Mouse (Mus musculus) MEL (cell line): ENCODE results near the gene Atrnl1. TPM values are rescaled to one million over a fixed set of nuclear protein-coding genes. Genes with fewer than 3 reads are reported as not detected.

Source experiments
- DNase-seq: peaks from one replicate; pipeline ENCODE4 v3.0.0; 2011; ENCODE audit warnings: low read depth, low spot score
- H3K27ac ChIP-seq: 2 replicates; pipeline ENCODE4 v1.5.1; 2012; ENCODE audit warnings: low read depth, mild to moderate bottlenecking, control low read depth, low read length, moderate library complexity; ENCODE audit not compliant: control insufficient read depth
- H3K27me3 ChIP-seq, 2 experiments: fragments of 150-350 bp in 1 of 2; sonication (generic) in 1 of 2; 2 replicates each; pipeline ENCODE4 v1.6.1; 2012; ENCODE audit warnings: low read length in 2 of 2, mild to moderate bottlenecking in 2 of 2, improper control_type of control experiment in 1 of 2, moderate library complexity in 1 of 2; ENCODE audit not compliant: insufficient read depth in 2 of 2, control insufficient read depth in 1 of 2
- H3K36me3 ChIP-seq, 2 experiments: 2 replicates each; pipeline ENCODE4 v1.6.1; 2012 to 2014; ENCODE audit warnings: low read length in 2 of 2, improper control_type of control experiment in 1 of 2, inconsistent platforms in 1 of 2, mild to moderate bottlenecking in 1 of 2; ENCODE audit not compliant: insufficient read depth in 2 of 2, control insufficient read depth in 1 of 2
- H3K4me1 ChIP-seq, 2 experiments: fragments of 150-350 bp in 1 of 2; sonication (generic) in 1 of 2; 2 replicates each; pipeline ENCODE4 v1.6.1; 2012; ENCODE audit warnings: low read length in 2 of 2, improper control_type of control experiment in 1 of 2, mild to moderate bottlenecking in 1 of 2; ENCODE audit not compliant: insufficient read depth in 2 of 2, control insufficient read depth in 1 of 2
- H3K4me3 ChIP-seq, 2 experiments: fragments of 150-350 bp in 1 of 2; sonication (generic) in 1 of 2; 2 replicates each; pipeline ENCODE4 v1.5.1; 2012; ENCODE audit warnings: low read depth in 2 of 2, low read length in 2 of 2, mild to moderate bottlenecking in 2 of 2, moderate library complexity in 2 of 2, control low read depth in 1 of 2, improper control_type of control experiment in 1 of 2; ENCODE audit not compliant: control insufficient read depth in 1 of 2, insufficient read depth in 1 of 2
- H3K79me2 ChIP-seq: 2 replicates; pipeline ENCODE4 v1.6.1; 2012; ENCODE audit warnings: mild to moderate bottlenecking, low read length, moderate library complexity; ENCODE audit not compliant: control insufficient read depth, poor library complexity, insufficient read depth
- H3K9ac ChIP-seq: 2 replicates; pipeline ENCODE4 v1.6.1; 2012; ENCODE audit warnings: low read depth, mild to moderate bottlenecking, control low read depth, low read length, moderate library complexity; ENCODE audit not compliant: control insufficient read depth, poor library complexity, severe bottlenecking
- H3K9me3 ChIP-seq: fragments of 150-350 bp; sonication (generic); replicated peaks from 2 replicates; pipeline ENCODE4 v1.6.1; 2012; ENCODE audit warnings: mild to moderate bottlenecking, low read length, improper control_type of control experiment, moderate library complexity; ENCODE audit not compliant: insufficient read depth
- CHD1 ChIP-seq: IDR thresholded peaks from 2 replicates; pipeline ENCODE4 v1.6.1; 2012; ENCODE audit warnings: low read depth, mild to moderate bottlenecking, inconsistent platforms, low read length, improper control_type of control experiment
- CTCF ChIP-seq, 3 experiments: IDR thresholded peaks in 2 of 3; conservative IDR thresholded peaks in 1 of 3; 2 replicates each; pipeline ENCODE4 v1.5.1; 2011 to 2012; ENCODE audit warnings: low read length in 3 of 3, low read depth in 2 of 3, mild to moderate bottlenecking in 2 of 3, improper control_type of control experiment in 1 of 3, inconsistent platforms in 1 of 3, mixed read lengths in 1 of 3, moderate library complexity in 1 of 3; ENCODE audit not compliant: control insufficient read depth in 1 of 3, insufficient read depth in 1 of 3, poor library complexity in 1 of 3, severe bottlenecking in 1 of 3
- ETS1 ChIP-seq: IDR thresholded peaks from 2 replicates; pipeline ENCODE4 v1.6.1; 2012; ENCODE audit warnings: low read depth, mild to moderate bottlenecking, inconsistent platforms, low read length, improper control_type of control experiment, moderate library complexity
- GABPA ChIP-seq: IDR thresholded peaks from 2 replicates; pipeline ENCODE4 v1.6.1; 2012; ENCODE audit warnings: low read depth, mild to moderate bottlenecking, inconsistent platforms, low read length, improper control_type of control experiment, moderate library complexity
- HCFC1 ChIP-seq: IDR thresholded peaks from 2 replicates; pipeline ENCODE4 v1.6.1; 2012; ENCODE audit warnings: low read depth, mild to moderate bottlenecking, inconsistent platforms, low read length, improper control_type of control experiment, moderate library complexity
- MAFK ChIP-seq: IDR thresholded peaks from 2 replicates; pipeline ENCODE4 v1.6.1; 2011; ENCODE audit warnings: low read depth, mild to moderate bottlenecking, low read length, improper control_type of control experiment, borderline replicate concordance
- MAX ChIP-seq: IDR thresholded peaks from 2 replicates; pipeline ENCODE4 v1.6.1; 2011; ENCODE audit warnings: low read length, improper control_type of control experiment
- MXI1 ChIP-seq: IDR thresholded peaks from 2 replicates; pipeline ENCODE4 v1.6.1; 2011; ENCODE audit warnings: mild to moderate bottlenecking, low read depth, low read length, improper control_type of control experiment
- MYB ChIP-seq: IDR thresholded peaks from 2 replicates; pipeline ENCODE4 v1.6.1; 2011; ENCODE audit warnings: mild to moderate bottlenecking, low read depth, low read length, improper control_type of control experiment
- NELFE ChIP-seq: IDR thresholded peaks from 2 replicates; pipeline ENCODE4 v1.6.1; 2011; ENCODE audit warnings: low read depth, low read length, improper control_type of control experiment
- POLR2AphosphoS2 ChIP-seq: IDR thresholded peaks from 2 replicates; pipeline ENCODE4 v1.6.1; 2011; ENCODE audit warnings: low read length, improper control_type of control experiment
- POLR2AphosphoS5 ChIP-seq: IDR thresholded peaks from 2 replicates; pipeline ENCODE4 v1.6.1; 2012; ENCODE audit warnings: low read depth, borderline replicate concordance, mild to moderate bottlenecking, inconsistent platforms, low read length, moderate library complexity, mixed read lengths
- RAD21 ChIP-seq: IDR thresholded peaks from 2 replicates; pipeline ENCODE4 v1.6.1; 2011; ENCODE audit warnings: mild to moderate bottlenecking, low read depth, low read length, improper control_type of control experiment
- RCOR1 ChIP-seq: IDR thresholded peaks from 2 replicates; pipeline ENCODE4 v1.6.1; 2012; ENCODE audit warnings: low read depth, mild to moderate bottlenecking, inconsistent platforms, low read length, improper control_type of control experiment
- SIN3A ChIP-seq: IDR thresholded peaks from 2 replicates; pipeline ENCODE4 v1.6.1; 2012; ENCODE audit warnings: low read length, improper control_type of control experiment, inconsistent platforms
- SMC3 ChIP-seq: IDR thresholded peaks from 2 replicates; pipeline ENCODE4 v1.6.1; 2011; ENCODE audit warnings: low read depth, low read length, improper control_type of control experiment
- TBP ChIP-seq: IDR thresholded peaks from 2 replicates; pipeline ENCODE4 v1.8.0; 2011; ENCODE audit warnings: low read depth, low read length, improper control_type of control experiment
- ZNF384 ChIP-seq: IDR thresholded peaks from 2 replicates; pipeline ENCODE4 v1.6.1; 2012; ENCODE audit warnings: low read depth, mild to moderate bottlenecking, inconsistent platforms, low read length, improper control_type of control experiment
- polyA plus RNA-seq, 2 experiments: library from polyadenylated mRNA; stranded (reverse) in 1 of 2; unstranded in 1 of 2; fragments of >175 nt in 1 of 2; fragments of >200 nt in 1 of 2; gene quantifications; 2 replicates each; pipeline versions ENCODE4 v1.2.1 to v1.2.4; 2012; ENCODE audit warnings: low replicate concordance in 2 of 2, low read depth in 1 of 2; ENCODE audit not compliant: insufficient read length in 2 of 2, insufficient read depth in 1 of 2, missing spikeins in 1 of 2
- total RNA-seq: library from RNA; depleted of rRNA; stranded (reverse); fragments of 300-350 nt; gene quantifications from 2 replicates; pipeline ENCODE4 v1.2.3, GENCODE M21; 2012

The Atrnl1 gene
- total and polyA plus RNA-seq, 3 experiments = 6.4 to 8.2 TPM; not detected in 1

DNA sequence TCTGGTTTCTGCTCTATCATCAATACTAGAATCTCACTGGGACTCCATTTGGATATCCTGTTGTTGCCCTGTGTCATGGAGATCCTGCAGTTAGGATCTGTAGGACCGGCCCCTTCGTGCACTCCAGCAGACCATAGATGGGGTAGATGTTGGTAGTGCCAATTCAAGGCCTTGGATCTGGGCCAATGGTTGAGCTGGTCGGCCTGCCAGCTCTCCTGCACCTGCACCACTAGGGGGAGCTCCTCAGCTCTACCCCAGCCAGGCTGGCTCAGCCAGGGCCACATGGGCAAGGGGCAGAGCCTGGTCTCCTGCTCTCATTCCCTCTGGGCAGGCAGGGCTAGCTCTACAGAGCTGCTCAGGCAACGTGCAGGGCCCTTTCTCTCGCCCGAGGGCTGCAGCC, 114.1 kb downstream of the Atrnl1 start:
- H3K79me2 ChIP-seq = no peaks in the 10 kb centered on the region
- no peak overlapping the region for H3K9ac ChIP-seq
- DNase-seq = peak; percentile 77
- H3K4me1 ChIP-seq = peaks cover 0 to under 1% of the 10 kb centered on the region in 2 experiments; a peak in 1 of 4 replicates
- H3K27ac ChIP-seq = no peak overlapping the region
- H3K9me3 ChIP-seq = no peaks in the 10 kb centered on the region
- H3K27me3 ChIP-seq = no peaks in the 10 kb centered on the region
- no peak for TF ChIP-seq POLR2AphosphoS5
- peak; percentile 26 for TF ChIP-seq RAD21
- TF ChIP-seq CTCF (IDR thresholded peaks at IDR 0.05 in 2 of 3, conservative IDR thresholded peaks at IDR 0.05 in 1 of 3; ENCODE audit: control insufficient read depth in 1 of 3, insufficient read depth in 1 of 3, low read depth in 2 of 3, low read length in 3 of 3, poor library complexity in 1 of 3, severe bottlenecking in 1 of 3) = peak; percentile 84 to 98 (median 94)
- peak; percentile 53 for TF ChIP-seq SMC3
- no peaks in the 10 kb centered on the region for H3K36me3 ChIP-seq
- no peak overlapping the region for H3K4me3 ChIP-seq

DNA sequence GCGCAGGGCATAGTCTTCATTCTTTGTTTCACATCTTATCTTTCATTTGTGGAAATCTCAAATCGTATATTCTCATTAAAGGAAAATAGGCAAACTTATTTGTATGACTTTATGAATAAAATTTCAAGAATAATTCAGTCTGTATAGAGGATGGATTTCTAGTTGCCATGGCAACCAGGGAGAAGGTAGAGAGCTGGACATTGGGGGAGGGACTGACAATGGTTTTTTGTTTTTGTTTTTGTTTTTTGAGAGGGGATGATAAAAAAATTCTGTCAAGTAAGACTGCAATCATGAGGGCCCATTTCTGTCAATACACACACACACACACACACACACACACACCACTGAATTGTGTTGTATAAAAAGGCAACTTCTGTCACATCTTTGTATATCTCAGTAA, 114.5 kb downstream of the Atrnl1 start:
- no peaks in the 10 kb centered on the region for H3K27me3 ChIP-seq
- H3K79me2 ChIP-seq = no peaks in the 10 kb centered on the region
- no peak for DNase-seq
- no peak overlapping the region for H3K4me3 ChIP-seq
- H3K27ac ChIP-seq = no peak overlapping the region
- H3K9ac ChIP-seq = no peak overlapping the region
- H3K9me3 ChIP-seq = no peaks in the 10 kb centered on the region
- no peak for TF ChIP-seq SIN3A
- no peak for TF ChIP-seq CTCF (IDR thresholded peaks at IDR 0.05 in 2 of 3, conservative IDR thresholded peaks at IDR 0.05 in 1 of 3; ENCODE audit: control insufficient read depth in 1 of 3, insufficient read depth in 1 of 3, low read depth in 2 of 3, low read length in 3 of 3, poor library complexity in 1 of 3, severe bottlenecking in 1 of 3)
- TF ChIP-seq POLR2AphosphoS5 = no peak
- no peak for TF ChIP-seq SMC3
- H3K4me1 ChIP-seq = peaks cover 0 to 2% of the 10 kb centered on the region in 2 experiments; a peak in 1 of 4 replicates
- H3K36me3 ChIP-seq = peaks cover 0 to 3% of the 10 kb centered on the region in 2 experiments; a peak in 1 of 4 replicates

DNA sequence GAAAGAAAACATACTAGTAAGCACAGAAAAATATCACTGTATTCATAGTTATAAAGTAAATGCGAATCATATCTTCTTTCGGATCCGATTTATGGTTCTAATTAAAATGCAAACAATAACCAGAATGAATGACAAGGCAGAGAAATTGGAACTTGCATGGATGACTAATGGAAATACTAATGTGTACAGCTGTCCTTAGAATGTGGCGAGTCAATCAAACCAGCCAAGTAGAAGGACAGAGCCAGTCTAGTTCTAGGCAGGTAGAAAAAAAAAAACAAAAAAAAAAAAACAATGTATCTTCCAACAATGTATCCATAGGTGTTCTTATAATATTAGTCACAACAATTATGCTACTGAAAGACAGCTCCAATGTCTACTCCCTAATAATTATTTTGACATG, 116.2 kb downstream of the Atrnl1 start:
- Histone ChIP-seq H3K9ac (no peak overlapping the region), H3K27ac (no peak overlapping the region), H3K36me3 (peaks cover 0 to 3% of the 10 kb centered on the region in 2 experiments; a peak in 1 of 4 replicates), H3K4me3 (no peak overlapping the region), H3K9me3 (no peaks in the 10 kb centered on the region), H3K4me1 (peaks cover 0 to 2% of the 10 kb centered on the region in 2 experiments; a peak in 1 of 4 replicates), H3K79me2 (no peaks in the 10 kb centered on the region), H3K27me3 (no peaks in the 10 kb centered on the region)
- TF ChIP-seq NELFE = no peak
- no peak for TF ChIP-seq RCOR1
- no peak for TF ChIP-seq ETS1
- no peak for TF ChIP-seq POLR2AphosphoS2
- TF ChIP-seq MYB = no peak
- TF ChIP-seq TBP = no peak
- no peak for TF ChIP-seq GABPA
- no peak for TF ChIP-seq RAD21
- no peak for TF ChIP-seq CHD1
- no peak for TF ChIP-seq MAFK
- no peak for TF ChIP-seq MXI1
- no peak for TF ChIP-seq MAX
- TF ChIP-seq POLR2AphosphoS5 = no peak
- no peak for TF ChIP-seq HCFC1
- TF ChIP-seq ZNF384 = no peak
- DNase-seq = no peak
